Mouse (Mus musculus): ENCODE data around the gene Klf16.

DNA sequence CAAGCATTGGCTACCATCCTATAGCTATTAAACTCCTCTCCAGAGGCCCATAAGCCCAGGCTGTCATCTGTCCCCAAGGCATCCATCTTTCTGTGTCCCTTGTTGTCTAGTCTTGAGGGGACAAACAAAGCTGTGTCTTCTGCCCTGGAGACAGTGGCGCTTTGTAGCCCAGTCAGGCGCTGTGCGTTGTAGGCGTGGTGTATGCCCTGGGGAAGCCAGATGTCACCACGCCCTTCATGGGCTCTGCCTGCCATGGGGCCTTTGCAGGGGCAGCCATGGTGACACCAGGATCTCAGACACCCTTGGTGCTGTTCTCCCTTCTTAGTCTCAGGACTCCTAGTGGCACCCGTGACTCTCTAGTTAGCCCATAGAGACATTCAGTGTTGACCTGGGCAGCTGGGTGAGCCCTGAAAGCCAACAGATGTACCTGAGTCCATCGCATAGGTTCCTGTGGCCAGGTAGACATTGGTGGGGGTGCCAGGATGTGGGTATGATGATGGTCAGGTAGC is 26.9 kb upstream of the Klf16 start:
- TF ChIP-seq POLR2A (IDR thresholded peaks at IDR 0.05; ENCODE audit: low read depth, low read length) (no peak), CTCF (conservative IDR thresholded peaks at IDR 0.05; ENCODE audit: insufficient read depth, insufficient read length, low read depth, low read length) (no peak)

Measured in kidney, adult 2 months (tissue).